Mouse (Mus musculus) liver, embryonic 14.5 days (tissue): ENCODE data around the gene Crip2.

ENCODE experiments used
- CTCF ChIP-seq: IDR thresholded peaks from 2 replicates; pipeline ENCODE4 v1.5.1; 2016; ENCODE audit warnings: antibody characterized with exemption, low read depth, control low read depth
- EP300 ChIP-seq: IDR thresholded peaks from 2 replicates; pipeline ENCODE4 v1.6.1; 2016; ENCODE audit warnings: antibody characterized with exemption, low read depth

GRCm38 (mm10) chr12:113136492-113137020 is 3.5 kb upstream of the Crip2 start:
- no peak for TF ChIP-seq CTCF
- TF ChIP-seq EP300 = no peak
